Mouse (Mus musculus): ENCODE results near the gene Itgb1bp1. TPM values are rescaled to one million over a fixed set of nuclear protein-coding genes. Genes with fewer than 3 reads are reported as not detected.

Itgb1bp1 gene
- total RNA-seq (2021) (10 to 100 TPM; 42.4 to 50.6 TPM), polyA plus RNA-seq (2012; rRNA removed) (15.2 and 26.8 TPM in 2 replicates)
- long read RNA-seq, transcript Itgb1bp1-201 (7 exons, 1,921 nt), result major isoform, 14 of 17 reads
- long read RNA-seq, partial matches to known transcripts, result 0 of 17 reads
- long read RNA-seq, other reads (novel, unspliced or antisense), result 0 of 17 reads

- no peak; the same call in 1 of the 2 replicates for TF ChIP-seq EP300 (IDR thresholded peaks at IDR 0.05; ENCODE audit: insufficient read depth, low read depth, low read length)
- peak; percentile 61; the same call in 1 of the 2 replicates for TF ChIP-seq POLR2A (IDR thresholded peaks at IDR 0.05; ENCODE audit: insufficient read depth, low read depth, low read length)
- 0 out of 2 replicates have a peak, but pooled peaks have one; percentile 9 for TF ChIP-seq CTCF (IDR thresholded peaks at IDR 0.05)
- under 1% methylated on average over 28 of the region's 28 CpGs for WGBS
- intact Hi-C loops (cut with DNase I), result loop anchor here (1.0 to 2.0 kb wide), 4 partner anchors 22 to 131 kb away; partner anchors contain the start of genes Adam17, Iah1 and Ywhaq
Observed at GRCm38 (mm10) chr12:21286243-21286622, at the start of gene Itgb1bp1. Itgb1bp1 (minus strand) TSS chr12:21286284.

GRCm38 (mm10) chr12:21335869-21336268, 49.8 kb upstream of the Itgb1bp1 start:
- Histone ChIP-seq H3K27me3 (ENCODE audit: control insufficient read depth, insufficient read depth, low read length) (no peaks in the 10 kb centered on the region), H3K4me3 (no peak overlapping the region), H3K79me2 (replicated peaks; ENCODE audit: control insufficient read depth, insufficient read depth, low read length) (no peaks in the 10 kb centered on the region), H3K36me3 (ENCODE audit: control insufficient read depth, insufficient read depth, low read length) (peaks cover 5% of the 10 kb centered on the region; the same call in 1 of the 2 replicates), H3K4me1 (ENCODE audit: control insufficient read depth, insufficient read depth, low read length) (0 out of 2 replicates have a peak, but pooled peaks cover 1% of the 10 kb centered on the region), H3K27ac (no peak overlapping the region), H3K9ac (ENCODE audit: low read depth, low read length) (no peak overlapping the region)
- intact Hi-C loops (cut with DNase I), result no loop called here
- peak in 1 of 2 experiments; percentile 50 for DNase-seq
- WGBS, result 56% methylated on average over 7 of the region's 7 CpGs
- no peak for TF ChIP-seq POLR2A (IDR thresholded peaks at IDR 0.05; ENCODE audit: insufficient read depth, low read depth, low read length)
- TF ChIP-seq CTCF (IDR thresholded peaks at IDR 0.05), result no peak
- no peak for TF ChIP-seq EP300 (IDR thresholded peaks at IDR 0.05; ENCODE audit: insufficient read depth, low read depth, low read length)

More at GRCm38 (mm10) chr12:21286243-21286622, at the start of gene Itgb1bp1:
- peak; percentile 99 to 100 for DNase-seq
- Histone ChIP-seq H3K36me3 (ENCODE audit: control insufficient read depth, insufficient read depth, low read length) (peaks cover 2% of the 10 kb centered on the region; the same call in 1 of the 2 replicates), H3K27me3 (ENCODE audit: control insufficient read depth, insufficient read depth, low read length) (no peaks in the 10 kb centered on the region), H3K27ac (peak within 1 kb of the TSS; percentile 85), H3K9ac (ENCODE audit: low read depth, low read length) (peak within 1 kb of the TSS; percentile 92), H3K4me3 (peak within 1 kb of the TSS; percentile 95), H3K4me1 (ENCODE audit: control insufficient read depth, insufficient read depth, low read length) (peaks cover 5% of the 10 kb centered on the region), H3K79me2 (replicated peaks; ENCODE audit: control insufficient read depth, insufficient read depth, low read length) (0 out of 2 replicates have a peak, but pooled peaks cover 1% of the 10 kb centered on the region)

- Histone ChIP-seq H3K36me3 (ENCODE audit: control insufficient read depth, insufficient read depth, low read length) (peaks cover 11% of the 10 kb centered on the region), H3K27ac (no peak overlapping the region), H3K4me1 (ENCODE audit: control insufficient read depth, insufficient read depth, low read length) (peaks cover 1% of the 10 kb centered on the region; the same call in 1 of the 2 replicates), H3K4me3 (no peak overlapping the region), H3K27me3 (ENCODE audit: control insufficient read depth, insufficient read depth, low read length) (no peaks in the 10 kb centered on the region), H3K79me2 (replicated peaks; ENCODE audit: control insufficient read depth, insufficient read depth, low read length) (no peaks in the 10 kb centered on the region), H3K9ac (ENCODE audit: low read depth, low read length) (no peak overlapping the region)
- DNase-seq, result no peak
- intact Hi-C loops (cut with DNase I), result no loop called here
- no peak for TF ChIP-seq CTCF (IDR thresholded peaks at IDR 0.05)
- no peak for TF ChIP-seq EP300 (IDR thresholded peaks at IDR 0.05; ENCODE audit: insufficient read depth, low read depth, low read length)
- TF ChIP-seq POLR2A (IDR thresholded peaks at IDR 0.05; ENCODE audit: insufficient read depth, low read depth, low read length), result no peak
- WGBS, result 92% methylated on average over 5 of the region's 5 CpGs
Observed at GRCm38 (mm10) chr12:21333766-21334165, 47.7 kb upstream of the Itgb1bp1 start.

DNA sequence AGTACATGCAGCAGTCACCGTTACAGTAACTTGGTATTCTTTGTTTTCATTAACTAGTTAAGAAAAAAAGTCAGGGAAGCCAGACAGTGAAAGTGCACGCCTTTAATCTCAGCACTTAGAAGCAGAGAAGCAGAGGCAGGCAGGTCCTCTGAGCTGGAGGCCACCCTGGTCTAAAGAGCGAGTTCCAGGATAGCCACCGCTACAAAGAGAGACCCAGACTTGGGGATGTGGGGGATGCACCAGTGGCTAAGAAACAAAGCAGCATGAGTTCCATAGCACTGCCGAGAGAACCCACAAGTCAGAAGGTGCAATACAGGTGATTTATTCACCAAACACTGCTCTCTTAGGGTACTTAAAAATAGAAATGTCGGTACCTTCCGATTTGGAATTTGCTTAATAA, 46.9 kb upstream of the Itgb1bp1 start:
- WGBS, result 94% methylated on average over 7 of the region's 7 CpGs
- no peak for TF ChIP-seq POLR2A (IDR thresholded peaks at IDR 0.05; ENCODE audit: insufficient read depth, low read depth, low read length)
- TF ChIP-seq CTCF (IDR thresholded peaks at IDR 0.05), result no peak
- no peak for TF ChIP-seq EP300 (IDR thresholded peaks at IDR 0.05; ENCODE audit: insufficient read depth, low read depth, low read length)
- H3K9ac ChIP-seq (ENCODE audit: low read depth, low read length), result no peak overlapping the region
- no peaks in the 10 kb centered on the region for H3K79me2 ChIP-seq (replicated peaks; ENCODE audit: control insufficient read depth, insufficient read depth, low read length)
- H3K27ac ChIP-seq, result no peak overlapping the region
- DNase-seq, result no peak
- H3K36me3 ChIP-seq (ENCODE audit: control insufficient read depth, insufficient read depth, low read length), result peaks cover 11% of the 10 kb centered on the region
- H3K4me3 ChIP-seq, result no peak overlapping the region
- intact Hi-C loops (cut with DNase I), result no loop called here
- H3K4me1 ChIP-seq (ENCODE audit: control insufficient read depth, insufficient read depth, low read length), result peaks cover 1% of the 10 kb centered on the region; the same call in 1 of the 2 replicates
- no peaks in the 10 kb centered on the region for H3K27me3 ChIP-seq (ENCODE audit: control insufficient read depth, insufficient read depth, low read length)

DNA sequence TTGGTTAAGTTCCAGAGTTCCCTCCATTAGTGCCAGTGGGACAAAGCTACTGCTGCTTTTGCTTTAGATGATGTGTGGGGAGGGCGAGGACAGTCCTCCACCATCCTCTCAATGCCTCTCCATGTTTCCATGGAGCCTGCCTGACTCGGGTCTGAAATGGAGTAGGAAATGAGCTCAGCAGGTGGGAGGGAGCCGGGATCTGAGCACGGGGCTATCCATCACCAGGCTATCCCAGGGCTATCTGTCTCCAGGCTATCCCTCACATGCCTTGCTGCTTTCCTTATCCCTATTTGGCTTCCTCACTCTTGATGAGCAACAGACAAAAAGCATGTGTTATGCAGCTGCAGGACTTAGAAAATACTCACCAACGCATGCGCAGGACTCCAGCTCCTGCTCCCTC, 45.6 kb upstream of the Itgb1bp1 start:
- Histone ChIP-seq H3K4me1 (ENCODE audit: control insufficient read depth, insufficient read depth, low read length) (peaks cover 1% of the 10 kb centered on the region; the same call in 1 of the 2 replicates), H3K27ac (peak overlapping the region; percentile 31; the same call in 1 of the 2 replicates), H3K9ac (ENCODE audit: low read depth, low read length) (no peak overlapping the region), H3K79me2 (replicated peaks; ENCODE audit: control insufficient read depth, insufficient read depth, low read length) (no peaks in the 10 kb centered on the region), H3K27me3 (ENCODE audit: control insufficient read depth, insufficient read depth, low read length) (no peaks in the 10 kb centered on the region), H3K4me3 (no peak overlapping the region), H3K36me3 (ENCODE audit: control insufficient read depth, insufficient read depth, low read length) (peaks cover 11% of the 10 kb centered on the region)
- 75% methylated on average over 6 of the region's 6 CpGs for WGBS
- no peak for TF ChIP-seq POLR2A (IDR thresholded peaks at IDR 0.05; ENCODE audit: insufficient read depth, low read depth, low read length)
- TF ChIP-seq EP300 (IDR thresholded peaks at IDR 0.05; ENCODE audit: insufficient read depth, low read depth, low read length), result no peak
- TF ChIP-seq CTCF (IDR thresholded peaks at IDR 0.05), result no peak
- DNase-seq, result no peak
- intact Hi-C loops (cut with DNase I), result no loop called here
